28 mouse cellular contexts compared by ENCODE assay signal in genomic region chr13:98904608-98905007, GRCm38 (mm10).
"Had no signal": no experiment of that assay in that cellular context is flagged by ENCODE, and none has a peak within 500 bp of the region (broad histone marks: within the 10 kb centered on the region; RNA-seq: fewer than 3 reads in every experiment).

No protein-coding gene starts in this region.

- DNase-seq: left cerebral cortex, postnatal 4 days; liver; liver, embryonic 13.5 days; liver, postnatal 0 days; lung, adult 18-20 months; lung, adult 2 months; lung, embryonic 14.5 days; lung, postnatal 10 days; lung, postnatal 14 days; lung, postnatal 36 days; lung, postnatal 4 days; midbrain, embryonic 14.5 days had no signal

- H3K27me3 ChIP-seq: limb, embryonic 12.5 days; limb, embryonic 13.5 days; limb, embryonic 15.5 days; liver, embryonic 12.5 days; liver, embryonic 13.5 days; liver, embryonic 15.5 days; lung, embryonic 15.5 days; megakaryocyte, embryonic 14.5 days; midbrain, embryonic 12.5 days; midbrain, embryonic 13.5 days; midbrain, embryonic 15.5 days; neural tube, embryonic 12.5 days had no signal

- H3K4me1 ChIP-seq: limb, embryonic 10.5 days; lung, embryonic 15.5 days; midbrain, embryonic 12.5 days; neural tube, embryonic 12.5 days had no signal

- H3K36me3 ChIP-seq: liver, embryonic 13.5 days had no signal

- H3K27ac ChIP-seq: limb, embryonic 10.5 days; limb, embryonic 12.5 days; limb, embryonic 13.5 days; limb, embryonic 15.5 days; liver, embryonic 12.5 days; liver, embryonic 13.5 days; liver, embryonic 14.5 days; liver, embryonic 15.5 days; lung, embryonic 15.5 days; macrophage; midbrain, embryonic 10.5 days; midbrain, embryonic 12.5 days; midbrain, embryonic 13.5 days; midbrain, embryonic 15.5 days; neural tube, embryonic 12.5 days had no signal

- H3K4me3 ChIP-seq: limb, embryonic 10.5 days; limb, embryonic 12.5 days; limb, embryonic 13.5 days; limb, embryonic 15.5 days; liver, embryonic 12.5 days; liver, embryonic 13.5 days; liver, embryonic 15.5 days; lung, embryonic 15.5 days; megakaryocyte, embryonic 14.5 days; midbrain, embryonic 10.5 days; midbrain, embryonic 12.5 days; midbrain, embryonic 13.5 days; midbrain, embryonic 15.5 days; myocyte; neural tube, embryonic 12.5 days had no signal

- H3K9ac ChIP-seq: limb, embryonic 12.5 days; limb, embryonic 13.5 days; limb, embryonic 15.5 days; liver, embryonic 12.5 days; liver, embryonic 13.5 days; liver, embryonic 14.5 days; liver, embryonic 15.5 days; liver, postnatal 0 days; lung, embryonic 14.5 days; lung, embryonic 15.5 days; midbrain, embryonic 12.5 days; midbrain, embryonic 13.5 days; midbrain, embryonic 15.5 days; neural tube, embryonic 12.5 days had no signal

- H3K9me3 ChIP-seq: limb, embryonic 10.5 days; limb, embryonic 15.5 days; liver, embryonic 12.5 days; liver, embryonic 13.5 days; liver, embryonic 15.5 days; lung, embryonic 15.5 days; megakaryocyte, embryonic 14.5 days; midbrain, embryonic 10.5 days; midbrain, embryonic 12.5 days; midbrain, embryonic 15.5 days; neural tube, embryonic 12.5 days had no signal
